Mouse (Mus musculus): Measurements from ENCODE around the gene Atp2b2. TPM values are rescaled to one million over a fixed set of nuclear protein-coding genes. Genes with fewer than 3 reads are reported as not detected.

Gene Atp2b2
- total and polyA plus RNA-seq, 3 experiments: 0.04 TPM; not detected in 2

- TF ChIP-seq KAT2A (conservative IDR thresholded peaks at IDR 0.05; ENCODE audit: low read depth, low read length) (no peak), TCF12 (IDR thresholded peaks at IDR 0.05; ENCODE audit: low read depth, low read length) (no peak), ZC3H11A (IDR thresholded peaks at IDR 0.05; ENCODE audit: low read depth, low read length) (no peak), MAX (IDR thresholded peaks at IDR 0.05; ENCODE audit: low read length) (no peak), SIN3A (IDR thresholded peaks at IDR 0.05; ENCODE audit: low read length) (no peak)
- DNase-seq (ENCODE audit: low read depth, low spot score): no peak
- Histone ChIP-seq H3K4me1 (ENCODE audit: control insufficient read depth in 1 of 2, insufficient read depth in 2 of 2, low read length in 2 of 2) (no peaks in the 10 kb centered on the region), H3K27me3 (ENCODE audit: control insufficient read depth in 1 of 2, insufficient read depth in 2 of 2, low read length in 2 of 2) (no peaks in the 10 kb centered on the region), H3K36me3 (ENCODE audit: control insufficient read depth in 1 of 2, insufficient read depth in 2 of 2, low read length in 2 of 2) (no peaks in the 10 kb centered on the region), H3K79me2 (ENCODE audit: control insufficient read depth, insufficient read depth, low read length, poor library complexity) (no peaks in the 10 kb centered on the region), H3K9ac (ENCODE audit: control insufficient read depth, low read depth, low read length, poor library complexity, severe bottlenecking) (no peak overlapping the region), H3K9me3 (replicated peaks; ENCODE audit: insufficient read depth, low read length) (no peaks in the 10 kb centered on the region), H3K4me3 (ENCODE audit: control insufficient read depth in 1 of 2, insufficient read depth in 1 of 2, low read depth in 2 of 2, low read length in 2 of 2) (no peak overlapping the region), H3K27ac (ENCODE audit: control insufficient read depth, low read depth, low read length) (no peak overlapping the region)
These were observed 106.3 kb downstream of the Atp2b2 start for GRCm38 (mm10) chr6:113936111-113936510.

GRCm38 (mm10) chr6:113934692-113935091, 107.7 kb downstream of the Atp2b2 start:
- Histone ChIP-seq H3K27me3 (ENCODE audit: control insufficient read depth in 1 of 2, insufficient read depth in 2 of 2, low read length in 2 of 2) (no peaks in the 10 kb centered on the region), H3K4me3 (ENCODE audit: control insufficient read depth in 1 of 2, insufficient read depth in 1 of 2, low read depth in 2 of 2, low read length in 2 of 2) (no peak overlapping the region), H3K79me2 (ENCODE audit: control insufficient read depth, insufficient read depth, low read length, poor library complexity) (no peaks in the 10 kb centered on the region), H3K9me3 (replicated peaks; ENCODE audit: insufficient read depth, low read length) (no peaks in the 10 kb centered on the region), H3K4me1 (ENCODE audit: control insufficient read depth in 1 of 2, insufficient read depth in 2 of 2, low read length in 2 of 2) (no peaks in the 10 kb centered on the region), H3K36me3 (ENCODE audit: control insufficient read depth in 1 of 2, insufficient read depth in 2 of 2, low read length in 2 of 2) (no peaks in the 10 kb centered on the region), H3K9ac (ENCODE audit: control insufficient read depth, low read depth, low read length, poor library complexity, severe bottlenecking) (no peak overlapping the region), H3K27ac (ENCODE audit: control insufficient read depth, low read depth, low read length) (no peak overlapping the region)
- no peak for TF ChIP-seq ETS1 (IDR thresholded peaks at IDR 0.05; ENCODE audit: low read depth, low read length)
- TF ChIP-seq POLR2AphosphoS5 (IDR thresholded peaks at IDR 0.05; ENCODE audit: borderline replicate concordance, low read depth, low read length): no peak
- TF ChIP-seq MEF2A (IDR thresholded peaks at IDR 0.05; ENCODE audit: extremely low read depth, insufficient replicate concordance, low read depth, low read length, poor library complexity, severe bottlenecking): no peak
- no peak for TF ChIP-seq POLR2AphosphoS2 (IDR thresholded peaks at IDR 0.05; ENCODE audit: low read length)
- DNase-seq (ENCODE audit: low read depth, low spot score): no peak

GRCm38 (mm10) chr6:113933261-113934151, 108.9 kb downstream of the Atp2b2 start:
- Histone ChIP-seq H3K36me3 (ENCODE audit: control insufficient read depth in 1 of 2, insufficient read depth in 2 of 2, low read length in 2 of 2) (no peaks in the 10 kb centered on the region), H3K27ac (ENCODE audit: control insufficient read depth, low read depth, low read length) (no peak overlapping the region), H3K79me2 (ENCODE audit: control insufficient read depth, insufficient read depth, low read length, poor library complexity) (no peaks in the 10 kb centered on the region), H3K9me3 (replicated peaks; ENCODE audit: insufficient read depth, low read length) (no peaks in the 10 kb centered on the region), H3K9ac (ENCODE audit: control insufficient read depth, low read depth, low read length, poor library complexity, severe bottlenecking) (no peak overlapping the region), H3K4me3 (ENCODE audit: control insufficient read depth in 1 of 2, insufficient read depth in 1 of 2, low read depth in 2 of 2, low read length in 2 of 2) (no peak overlapping the region), H3K4me1 (ENCODE audit: control insufficient read depth in 1 of 2, insufficient read depth in 2 of 2, low read length in 2 of 2) (no peaks in the 10 kb centered on the region), H3K27me3 (ENCODE audit: control insufficient read depth in 1 of 2, insufficient read depth in 2 of 2, low read length in 2 of 2) (no peaks in the 10 kb centered on the region)
- DNase-seq (ENCODE audit: low read depth, low spot score): no peak
- no peak for TF ChIP-seq ZC3H11A (IDR thresholded peaks at IDR 0.05; ENCODE audit: low read depth, low read length)
- TF ChIP-seq SMC3 (IDR thresholded peaks at IDR 0.05; ENCODE audit: low read depth, low read length): no peak
- no peak for TF ChIP-seq POLR2AphosphoS5 (IDR thresholded peaks at IDR 0.05; ENCODE audit: borderline replicate concordance, low read depth, low read length)
- TF ChIP-seq ZNF384 (IDR thresholded peaks at IDR 0.05; ENCODE audit: low read depth, low read length): no peak
- no peak for TF ChIP-seq MYB (IDR thresholded peaks at IDR 0.05; ENCODE audit: low read depth, low read length)
- no peak for TF ChIP-seq RCOR1 (IDR thresholded peaks at IDR 0.05; ENCODE audit: low read depth, low read length)
- TF ChIP-seq MEF2A (IDR thresholded peaks at IDR 0.05; ENCODE audit: extremely low read depth, insufficient replicate concordance, low read depth, low read length, poor library complexity, severe bottlenecking): no peak
- no peak for TF ChIP-seq GATA1 (IDR thresholded peaks at IDR 0.05; ENCODE audit: low read depth, low read length)
- no peak for TF ChIP-seq POLR2AphosphoS2 (IDR thresholded peaks at IDR 0.05; ENCODE audit: low read length)
- TF ChIP-seq E2F4 (IDR thresholded peaks at IDR 0.05; ENCODE audit: borderline replicate concordance, low read depth, low read length): no peak
- no peak for TF ChIP-seq TCF12 (IDR thresholded peaks at IDR 0.05; ENCODE audit: low read depth, low read length)
- TF ChIP-seq TAL1 (IDR thresholded peaks at IDR 0.05; ENCODE audit: low read length): no peak
- no peak for TF ChIP-seq JUND (IDR thresholded peaks at IDR 0.05; ENCODE audit: low read depth, low read length)
- TF ChIP-seq CHD2 (IDR thresholded peaks at IDR 0.05; ENCODE audit: low read length): no peak
- no peak for TF ChIP-seq SIN3A (IDR thresholded peaks at IDR 0.05; ENCODE audit: low read length)
- TF ChIP-seq BHLHE40 (IDR thresholded peaks at IDR 0.05; ENCODE audit: borderline replicate concordance, low read depth, low read length): no peak

Measured in MEL (cell line).